Mouse (Mus musculus): ENCODE data around the gene Sparcl1. TPM values are rescaled to one million over a fixed set of nuclear protein-coding genes. Genes with fewer than 3 reads are reported as not detected.

The Sparcl1 gene
- total RNA-seq, 2 experiments from 2014 or later, result 218 to 246 TPM

DNA sequence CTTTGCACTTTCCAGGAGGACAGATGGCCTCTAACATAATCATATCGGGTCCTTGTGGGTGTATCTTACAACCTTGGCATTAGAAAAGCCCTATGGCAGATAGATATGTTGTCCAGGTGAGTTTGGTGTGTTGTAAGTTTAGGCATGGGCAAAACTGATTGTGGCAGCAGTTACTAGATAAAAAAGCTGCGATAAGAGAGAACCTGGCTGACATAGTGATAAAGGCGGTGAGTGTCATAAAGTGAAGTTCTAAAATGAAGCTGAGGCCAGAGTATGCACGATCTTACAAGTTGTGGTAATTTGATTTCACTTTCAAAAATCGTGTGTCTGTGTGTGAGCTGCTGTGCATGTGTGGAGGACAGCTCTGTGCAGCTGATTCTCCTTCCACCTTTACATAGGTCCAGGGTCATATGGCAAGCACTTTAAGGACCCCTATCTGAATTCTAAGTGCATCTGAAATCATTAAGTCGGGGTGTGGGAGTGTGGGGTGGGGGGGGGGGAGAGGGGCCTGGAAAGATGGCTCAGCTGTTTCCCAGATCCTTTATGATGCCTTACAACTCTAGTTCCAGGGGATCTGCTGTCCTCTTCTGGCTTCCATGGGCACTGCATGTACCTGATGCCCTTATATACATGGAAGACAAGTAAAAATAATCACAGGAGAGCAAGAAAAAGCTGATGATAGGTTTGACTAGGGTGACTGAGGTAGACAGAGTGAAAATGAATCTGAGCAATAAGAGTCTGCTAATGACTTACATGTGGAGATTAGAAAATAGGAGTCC lies 74.2 kb downstream of the Sparcl1 start:
- intact Hi-C loops (cut with DNase I), result loop anchor here (1.0 to 5.0 kb wide), 2 partner anchors 40 to 182 kb away; no protein-coding TSS in a partner anchor
- DNase-seq, result peak; percentile 47 to 61

DNA sequence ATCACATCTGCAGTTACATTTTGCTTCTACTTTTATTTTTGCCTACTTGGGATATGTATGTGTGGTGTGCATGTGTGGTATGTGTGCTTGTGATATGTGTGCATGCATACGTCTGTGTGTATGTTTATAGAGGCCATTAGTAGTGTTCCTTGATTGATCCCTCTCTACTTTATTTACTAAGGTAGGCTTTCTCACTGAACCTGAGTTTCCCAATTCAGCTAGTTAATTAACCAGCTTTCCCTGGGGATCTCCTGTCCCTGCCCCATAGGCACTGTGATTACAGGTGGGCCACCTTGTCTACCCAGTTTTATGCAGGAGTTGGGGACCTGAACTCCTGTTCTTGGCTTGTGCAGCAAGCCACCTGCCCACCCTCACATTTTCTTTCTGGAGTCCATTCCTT lies 76.8 kb downstream of the Sparcl1 start:
- intact Hi-C loops (cut with DNase I), result loop anchor here (5.0 kb wide), 1 partner anchor 179 kb away; no protein-coding TSS in a partner anchor
- DNase-seq, result no peak

DNA sequence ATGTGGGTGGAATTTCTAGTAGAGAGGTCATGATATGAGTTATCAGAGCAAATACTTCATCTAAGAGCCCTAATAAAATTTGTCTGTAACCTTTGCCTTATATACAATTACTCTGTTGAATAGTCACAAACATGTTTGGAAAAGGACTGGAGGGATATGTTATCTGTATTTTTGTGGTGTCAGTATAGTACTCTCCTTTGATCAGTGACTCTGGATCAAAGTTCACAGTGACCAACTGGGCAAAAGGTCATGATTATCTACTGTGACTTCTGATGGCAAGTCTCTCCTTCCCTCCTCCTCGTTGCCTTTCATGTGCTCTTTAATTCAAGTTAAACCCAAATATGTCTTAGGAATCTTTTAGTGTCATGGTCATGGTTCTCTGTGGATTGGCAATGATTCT lies 77.7 kb downstream of the Sparcl1 start:
- no peak for DNase-seq
- intact Hi-C loops (cut with DNase I), result loop anchor here (5.0 kb wide), 1 partner anchor 179 kb away; no protein-coding TSS in a partner anchor

DNA sequence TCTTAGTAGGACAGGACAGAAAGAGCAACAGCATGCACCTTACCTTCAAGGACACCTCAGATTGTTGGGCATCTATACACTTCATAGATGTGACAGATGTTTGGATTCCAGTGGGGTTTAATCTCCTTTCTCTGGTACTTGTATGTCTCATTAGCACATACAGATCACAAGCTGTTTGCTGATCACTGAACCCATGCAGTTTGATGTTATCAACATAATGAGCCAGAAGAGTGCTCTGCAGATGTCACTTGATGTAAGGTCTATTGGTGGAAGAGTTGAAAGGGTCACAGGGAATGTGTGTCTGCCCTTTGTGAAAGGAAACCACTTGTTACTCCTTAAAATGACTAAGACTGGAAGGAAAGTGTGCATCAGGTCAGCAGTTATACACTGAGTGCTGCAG lies 78.5 kb downstream of the Sparcl1 start:
- DNase-seq, result no peak
- intact Hi-C loops (cut with DNase I), result loop anchor here (5.0 kb wide), 1 partner anchor 178 kb away; no protein-coding TSS in a partner anchor

DNA sequence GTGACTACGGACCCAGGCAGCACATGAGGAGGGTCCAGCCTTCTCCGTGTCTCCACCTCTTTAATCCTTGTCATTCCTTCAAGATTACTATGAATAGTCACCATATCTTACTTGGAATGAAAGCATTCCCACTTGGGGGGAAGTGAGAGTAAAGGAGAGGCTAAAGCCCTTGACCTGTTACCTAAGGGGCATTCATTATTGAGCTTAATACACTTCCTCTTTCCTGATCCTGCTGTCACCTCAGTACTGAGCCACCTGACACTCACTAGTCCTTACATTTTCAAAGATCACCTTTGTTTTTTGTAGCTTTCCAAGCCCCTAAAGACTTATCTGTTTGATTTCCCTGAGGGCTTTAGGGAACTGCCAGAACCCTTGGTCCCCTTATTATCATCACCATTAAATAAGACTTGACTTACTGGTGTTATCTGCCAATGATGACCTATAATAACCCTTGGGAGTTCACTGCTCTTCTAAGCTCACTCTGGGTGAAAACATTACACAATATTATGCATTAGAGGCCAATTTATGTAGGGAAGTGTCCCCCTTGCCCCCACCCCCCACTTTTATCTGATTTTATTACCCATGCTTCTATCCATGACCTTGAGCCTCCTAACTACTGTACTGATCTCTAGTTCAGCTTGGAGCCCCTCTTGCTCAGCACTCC lies 81.0 kb downstream of the Sparcl1 start:
- intact Hi-C loops (cut with DNase I), result no loop called here
- no peak for DNase-seq

Small RNAs within 50 kb of the gene (microRNA-seq; reads per million reads assigned to microRNA genes)
- 0.72 to 1.3 reads per million in 2 experiments for gene Mir5619 (ENCODE audit: borderline number of aligned reads in 2 of 2)

Other genes with a start within 250 kb of the Sparcl1 start
- gene Klhl8, start 202.5 kb downstream of the Sparcl1 start, total RNA-seq (2021), result 10 to 100 TPM; 11.1 to 12.8 TPM
- not detected for gene Hsd17b13, start 136.3 kb downstream of the Sparcl1 start, total RNA-seq (2021)
- 10 to 100 TPM; 32.2 to 37.5 TPM for gene Hsd17b11, start 91.8 kb downstream of the Sparcl1 start, total RNA-seq (2021)
- gene Nudt9, start 67.4 kb downstream of the Sparcl1 start, total RNA-seq (2021), result 10 to 100 TPM; 53.7 to 55.6 TPM
- gene Gm17660, start 36.1 kb downstream of the Sparcl1 start, total RNA-seq (2021), result not detected
- not detected for gene Dspp, start 57.0 kb upstream of the Sparcl1 start, total RNA-seq (2021)
- not detected for gene Dmp1, start 88.9 kb upstream of the Sparcl1 start, total RNA-seq (2021)
- not detected for gene Ibsp, start 185.4 kb upstream of the Sparcl1 start, total RNA-seq (2021)
- not detected for gene Mepe, start 211.6 kb upstream of the Sparcl1 start, total RNA-seq (2021)